Mouse (Mus musculus): Measurements from ENCODE around the gene Dao. TPM values are rescaled to one million over a fixed set of nuclear protein-coding genes. Genes with fewer than 3 reads are reported as not detected.

Dao gene
- polyA plus RNA-seq (2017; shearing (Covaris generic)) = 1.1 TPM

GRCm38 (mm10) chr5:114003542-114003941, at the start of gene Dao:
TSS of gene Dao (plus strand) at chr5:114003703.

GRCm38 (mm10) chr5:113993487-113994465, 9.7 kb upstream of the Dao start, which contains the start of gene Ssh1:
TSS of gene Ssh1 (minus strand) at chr5:113993894.

GRCm38 (mm10) chr5:114065161-114065560, 61.7 kb downstream of the Dao start, which contains the start of gene Usp30:
TSS of gene Usp30 (plus strand) at chr5:114065461.

Other genes with a start within 250 kb of the Dao start
- gene Sart3, start 231.2 kb upstream of the Dao start, polyA plus RNA-seq (2017; shearing (Covaris generic)) = 61.8 TPM
- gene Iscu, start 231.0 kb upstream of the Dao start, polyA plus RNA-seq (2017; shearing (Covaris generic)) = 113 TPM
- gene Tmem119, start 203.2 kb upstream of the Dao start, polyA plus RNA-seq (2017; shearing (Covaris generic)) = not detected
- gene Selplg, start 171.1 kb upstream of the Dao start, polyA plus RNA-seq (2017; shearing (Covaris generic)) = 1,519 TPM
- gene Coro1c, start 94.9 kb upstream of the Dao start, polyA plus RNA-seq (2017; shearing (Covaris generic)) = 90.7 TPM
- gene Ssh1, start 9.8 kb upstream of the Dao start, polyA plus RNA-seq (2017; shearing (Covaris generic)) = 31.2 TPM
- 4.7 TPM for gene Usp30, start 61.8 kb downstream of the Dao start, polyA plus RNA-seq (2017; shearing (Covaris generic))
- gene Svop, start 87.9 kb downstream of the Dao start, polyA plus RNA-seq (2017; shearing (Covaris generic)) = 0.29 TPM
- gene Alkbh2, start 124.5 kb downstream of the Dao start, polyA plus RNA-seq (2017; shearing (Covaris generic)) = 9.4 TPM
- gene Ung, start 126.7 kb downstream of the Dao start, polyA plus RNA-seq (2017; shearing (Covaris generic)) = 3.3 TPM
- gene Acacb, start 142.8 kb downstream of the Dao start, polyA plus RNA-seq (2017; shearing (Covaris generic)) = 1.1 TPM

Measured in effector memory CD4-positive, alpha-beta T cell, adult 7 months (primary cell).